ENCODE assay signal across 8 mouse cellular contexts in genomic region chr6:118179316-118180084, GRCm38 (mm10). TPM values are rescaled to one million over a fixed set of nuclear protein-coding genes. Genes with fewer than 3 reads are reported as not detected.
A peak's percentile ranks its signal among the peaks of the same experiment; 100 is the strongest.
DNase-seq lines count a peak whose midpoint lies in the region; ATAC-seq and TF ChIP-seq lines count a peak whose summit lies in the region.

No protein-coding gene starts in this region.

- no peaks in the 10 kb centered on the region for H3K27me3 ChIP-seq in G1E (ENCODE audit: insufficient read depth, low read length)
- H3K27me3 ChIP-seq in forebrain, embryonic 15.5 days, result no peaks in the 10 kb centered on the region
- H3K27me3 ChIP-seq in liver, embryonic 16.5 days (ENCODE audit: control insufficient read depth, insufficient read depth, low read depth, low read length), result no peaks in the 10 kb centered on the region
- no peaks in the 10 kb centered on the region for H3K27me3 ChIP-seq in neural tube, embryonic 14.5 days (ENCODE audit: control insufficient read depth, insufficient read depth, low read length)

- DNase-seq in G1E (ENCODE audit: low spot score), result peak; percentile 78
- DNase-seq in cerebellum, adult 11 months, result peak; percentile 52
- DNase-seq in heart, postnatal 25 days (ENCODE audit: low spot score), result peak; percentile 34
- DNase-seq in large intestine, adult 2 months (ENCODE audit: low read depth, low spot score), result peak; percentile 52
- peak; percentile 55 for DNase-seq in telencephalon, adult 2 months (ENCODE audit: low read depth, low spot score)

- no peak overlapping the region for H3K27ac ChIP-seq in forebrain, embryonic 15.5 days (replicated peaks)
- H3K27ac ChIP-seq in liver, embryonic 16.5 days (ENCODE audit: low read length), result no peak overlapping the region
- no peak overlapping the region for H3K27ac ChIP-seq in neural tube, embryonic 14.5 days (ENCODE audit: low read depth, low read length)

- H3K9ac ChIP-seq in forebrain, embryonic 15.5 days (replicated peaks), result no peak overlapping the region
- no peak overlapping the region for H3K9ac ChIP-seq in liver, embryonic 16.5 days (ENCODE audit: low read depth, low read length)
- H3K9ac ChIP-seq in neural tube, embryonic 14.5 days (replicated peaks; ENCODE audit: low read depth, low read length), result no peak overlapping the region

- 60% methylated on average over 13 of the region's 13 CpGs for WGBS in forebrain, embryonic 15.5 days
- 50% methylated on average over 13 of the region's 13 CpGs for WGBS in large intestine, adult 2 months
- WGBS in liver, embryonic 16.5 days (ENCODE audit: insufficient replicate concordance), result 50% methylated on average over 13 of the region's 13 CpGs
- 64% methylated on average over 13 of the region's 13 CpGs for WGBS in neural tube, embryonic 14.5 days

- peaks cover 3% of the 10 kb centered on the region; the same call in 1 of the 2 replicates for H3K4me1 ChIP-seq in G1E (ENCODE audit: insufficient read depth, low read depth, low read length)
- H3K4me1 ChIP-seq in forebrain, embryonic 15.5 days, result peaks cover 4% of the 10 kb centered on the region; the same call in 1 of the 2 replicates
- H3K4me1 ChIP-seq in liver, embryonic 16.5 days (ENCODE audit: control insufficient read depth, low read depth, low read length), result no peaks in the 10 kb centered on the region; the same call in 1 of the 2 replicates
- H3K4me1 ChIP-seq in neural tube, embryonic 14.5 days (ENCODE audit: control insufficient read depth, insufficient read depth, low read length), result no peaks in the 10 kb centered on the region

- H3K9me3 ChIP-seq in G1E (replicated peaks), result no peaks in the 10 kb centered on the region
- no peaks in the 10 kb centered on the region for H3K9me3 ChIP-seq in forebrain, embryonic 15.5 days
- H3K9me3 ChIP-seq in liver, embryonic 16.5 days (replicated peaks; ENCODE audit: control insufficient read depth, low read length), result no peaks in the 10 kb centered on the region
- no peaks in the 10 kb centered on the region for H3K9me3 ChIP-seq in neural tube, embryonic 14.5 days (ENCODE audit: control insufficient read depth, low read length)

- intact Hi-C loops in heart, postnatal 25 days (cut with DNase I), result loop anchor here (1.0 kb wide), 2 partner anchors 200 to 240 kb away; partner anchors contain the start of gene Bms1

- H3K4me2 ChIP-seq in forebrain, embryonic 15.5 days (replicated peaks), result no peak overlapping the region
- no peak overlapping the region for H3K4me2 ChIP-seq in liver, embryonic 16.5 days (ENCODE audit: low read depth, low read length)
- H3K4me2 ChIP-seq in neural tube, embryonic 14.5 days (ENCODE audit: low read depth, low read length), result no peak overlapping the region

- ATAC-seq in G1E (ENCODE audit: extremely low read depth, insufficient number of reproducible peaks, low FRiP score, poor library complexity, severe bottlenecking), result peak; percentile 77
- peak; percentile 84 for ATAC-seq in forebrain, embryonic 15.5 days (replicated peaks)
- peak; percentile 60 for ATAC-seq in liver, embryonic 16.5 days (ENCODE audit: low read depth)
- ATAC-seq in neural tube, embryonic 14.5 days (ENCODE audit: low read depth), result peak; percentile 89

- no peak overlapping the region for H3K4me3 ChIP-seq in G1E (ENCODE audit: low read depth, low read length)
- no peak overlapping the region for H3K4me3 ChIP-seq in forebrain, embryonic 15.5 days
- H3K4me3 ChIP-seq in liver, embryonic 16.5 days (ENCODE audit: low read depth, low read length), result no peak overlapping the region
- no peak overlapping the region for H3K4me3 ChIP-seq in neural tube, embryonic 14.5 days (ENCODE audit: low read depth, low read length)

- H3K36me3 ChIP-seq in G1E (replicated peaks), result no peaks in the 10 kb centered on the region
- H3K36me3 ChIP-seq in forebrain, embryonic 15.5 days, result no peaks in the 10 kb centered on the region
- no peaks in the 10 kb centered on the region for H3K36me3 ChIP-seq in liver, embryonic 16.5 days (ENCODE audit: control insufficient read depth, insufficient read depth)
- H3K36me3 ChIP-seq in neural tube, embryonic 14.5 days (ENCODE audit: control insufficient read depth, insufficient read depth, low read length), result no peaks in the 10 kb centered on the region

- peak; percentile 94 for TF ChIP-seq CTCF in G1E (IDR thresholded peaks at IDR 0.05; ENCODE audit: low read depth, low read length)

RNA-seq across cellular contexts. Expression of gene Ret, which starts 18.0 kb away (rescaled TPM):
- total RNA-seq in G1E (2014; fragmentation: Nextera tagmentation), result not detected in 2 replicates
- total RNA-seq in G1E (2017), result 0.05 and 0.06 TPM in 2 replicates
- polyA plus RNA-seq in G1E (2012), result not detected in 2 replicates
- 1.3 TPM in 2 replicates for polyA plus RNA-seq in forebrain, embryonic 15.5 days (2015; fragmentation: Nextera tagmentation; extraction: Ambion mirVana)
- 1 to 10 TPM; 6.9 to 8.1 TPM for total RNA-seq in heart, postnatal 25 days (2021)
- polyA plus RNA-seq in large intestine, adult 2 months (2012; rRNA removed), result 4.1 and 4.2 TPM in 2 replicates
- 0.02 and 0.13 TPM in 2 replicates for polyA plus RNA-seq in liver, embryonic 16.5 days (2015; fragmentation: Nextera tagmentation; extraction: Ambion mirVana)
- 22.5 and 36.3 TPM in 2 replicates for polyA plus RNA-seq in neural tube, embryonic 14.5 days (2014; fragmentation: Nextera tagmentation; extraction: Ambion mirVana)

RNA-seq across cellular contexts. Expression of gene Csgalnact2, which starts 40.6 kb away (rescaled TPM):
- total RNA-seq in G1E (2014; fragmentation: Nextera tagmentation) (35.4 and 37.6 TPM in 2 replicates), G1E (2017) (33.5 and 38.0 TPM in 2 replicates)
- 4.5 and 5.2 TPM in 2 replicates for polyA plus RNA-seq in G1E (2012)
- polyA plus RNA-seq in forebrain, embryonic 15.5 days (2015; fragmentation: Nextera tagmentation; extraction: Ambion mirVana), result 9.2 and 11.1 TPM in 2 replicates
- total RNA-seq in heart, postnatal 25 days (2021), result 10 to 100 TPM; 16.3 TPM
- 1.4 and 1.5 TPM in 2 replicates for polyA plus RNA-seq in large intestine, adult 2 months (2012; rRNA removed)
- polyA plus RNA-seq in liver, embryonic 16.5 days (2015; fragmentation: Nextera tagmentation; extraction: Ambion mirVana), result 5.5 and 6.5 TPM in 2 replicates
- polyA plus RNA-seq in neural tube, embryonic 14.5 days (2014; fragmentation: Nextera tagmentation; extraction: Ambion mirVana), result 12.6 and 13.2 TPM in 2 replicates
